Mouse (Mus musculus) stomach, postnatal 0 days (tissue): ENCODE results near the gene N4bp2.

Experiments
- CTCF ChIP-seq: IDR thresholded peaks from 2 replicates; pipeline ENCODE4 v1.5.1; 2016; ENCODE audit warnings: antibody characterized with exemption, low read depth, mild to moderate bottlenecking, moderate library complexity
- EP300 ChIP-seq: optimal IDR thresholded peaks from 2 replicates; pipeline ENCODE3; 2016; ENCODE audit warnings: antibody characterized with exemption

GRCm38 (mm10) chr5:65833092-65833491 lies 69.8 kb downstream of the N4bp2 start:
- no peak for TF ChIP-seq CTCF
- TF ChIP-seq EP300: no peak
